Mouse (Mus musculus) T-helper 2 cell (primary cell): Measurements from ENCODE around the gene Zmynd15.

Experiments
- in situ Hi-C: fragments of 300-600 bp; cut with MboI, MseI; formaldehyde crosslinking; loops from one replicate; pipeline ENCODE4 v1.15.1; 2025; ENCODE audit warnings: high pct_unique_total_duplicates

Gene Zmynd15

GRCm38 (mm10) chr11:70502018-70502417, 42.8 kb downstream of the Zmynd15 start:
- in situ Hi-C loops = loop anchor here (5.0 kb wide), 1 partner anchor 70 kb away; the partner anchor contains the start of gene Arrb2

- in situ Hi-C loops = loop anchor here (5.0 kb wide), 2 partner anchors 73 to 93 kb away; partner anchors contain the start of genes Arrb2 and Pelp1
Measured at GRCm38 (mm10) chr11:70504970-70505369, 45.7 kb downstream of the Zmynd15 start, which contains the start of gene Tm4sf5. Gene Tm4sf5 (plus strand): TSS chr11:70505244.

GRCm38 (mm10) chr11:70506385-70506784, 47.2 kb downstream of the Zmynd15 start:
- in situ Hi-C loops = loop anchor here (5.0 kb wide), 1 partner anchor 94 kb away; the partner anchor contains the start of gene Pelp1

GRCm38 (mm10) chr11:70506962-70507515, 47.8 kb downstream of the Zmynd15 start:
- in situ Hi-C loops = loop anchor here (5.0 kb wide), 1 partner anchor 95 kb away; the partner anchor contains the start of gene Pelp1

GRCm38 (mm10) chr11:70509753-70510564, 50.7 kb downstream of the Zmynd15 start:
- in situ Hi-C loops = loop anchor here (5.0 kb wide), 1 partner anchor 98 kb away; the partner anchor contains the start of gene Pelp1

- in situ Hi-C loops = no loop called here
Measured at GRCm38 (mm10) chr11:70511242-70511641, 52.0 kb downstream of the Zmynd15 start.

GRCm38 (mm10) chr11:70511825-70512224, 52.6 kb downstream of the Zmynd15 start:
- in situ Hi-C loops = no loop called here

GRCm38 (mm10) chr11:70512709-70513342, 53.6 kb downstream of the Zmynd15 start:
- in situ Hi-C loops = no loop called here

- in situ Hi-C loops = no loop called here
Measured at GRCm38 (mm10) chr11:70513520-70513919, 54.3 kb downstream of the Zmynd15 start.

GRCm38 (mm10) chr11:70514288-70514687, 55.1 kb downstream of the Zmynd15 start, which contains the start of gene Vmo1:
Gene Vmo1 (minus strand): TSS chr11:70514616.
- in situ Hi-C loops = no loop called here
